Mouse (Mus musculus) left cerebral cortex, adult 11 months (tissue): ENCODE measurements at regions not wholly inside any gene's neighbourhood (a gene's known extent, or its start where the extent isn't known, plus 50 kb on each side); places are given as distances from the start of the nearest gene placed in this dataset.

Experiments used
- DNase-seq: peaks from one replicate; pipeline ENCODE4 v3.0.0; 2022; ENCODE audit warnings: low spot score

DNA sequence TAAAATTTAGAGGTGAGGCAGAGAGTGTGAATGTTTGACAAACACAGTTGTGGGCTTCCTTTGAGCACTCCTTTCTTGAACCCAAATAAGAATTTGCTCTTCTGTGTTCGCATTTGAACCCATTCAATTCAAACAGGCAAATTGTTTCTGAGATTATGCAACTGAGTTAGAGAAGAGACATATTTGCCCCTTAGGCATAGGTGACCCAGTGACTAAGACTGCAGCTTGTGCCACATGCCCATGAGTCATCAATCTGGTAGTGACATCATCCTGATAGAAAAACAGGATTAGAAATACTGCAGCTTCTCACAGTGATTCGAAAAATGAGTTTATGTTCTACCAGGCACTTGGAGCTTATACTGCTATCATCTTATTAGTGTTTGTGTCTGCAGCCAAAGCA is 67.2 kb downstream of the Zfp622 start:
- no peak for DNase-seq

DNA sequence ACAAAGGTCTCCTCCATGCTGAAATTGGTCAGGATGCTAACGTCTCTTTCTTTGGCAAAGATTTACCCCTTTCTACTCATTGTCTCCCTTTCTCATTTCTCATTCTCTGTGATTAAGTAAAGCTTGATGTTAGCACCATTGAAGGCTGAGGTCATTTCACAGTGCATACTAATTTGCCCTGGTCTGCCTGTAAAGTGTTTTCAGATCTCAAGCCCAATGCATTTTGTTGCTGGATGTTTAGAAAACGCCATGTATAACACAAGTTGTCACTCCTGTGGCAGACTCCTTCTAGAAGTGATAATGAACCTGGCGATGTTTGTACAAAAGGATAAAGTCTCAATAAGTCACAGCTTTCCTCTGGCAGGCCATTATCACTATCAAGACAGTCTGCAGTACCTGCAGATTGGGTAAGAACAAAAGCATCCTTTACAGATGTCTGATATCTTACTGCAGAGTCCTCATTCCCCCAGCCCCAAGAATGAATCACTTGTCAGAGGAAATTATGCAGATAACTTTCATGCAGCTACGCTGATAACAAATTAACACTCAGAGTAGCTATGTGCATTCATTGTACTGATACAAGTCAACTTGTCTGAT is 68.7 kb downstream of the Zfp622 start:
- DNase-seq, result no peak

DNA sequence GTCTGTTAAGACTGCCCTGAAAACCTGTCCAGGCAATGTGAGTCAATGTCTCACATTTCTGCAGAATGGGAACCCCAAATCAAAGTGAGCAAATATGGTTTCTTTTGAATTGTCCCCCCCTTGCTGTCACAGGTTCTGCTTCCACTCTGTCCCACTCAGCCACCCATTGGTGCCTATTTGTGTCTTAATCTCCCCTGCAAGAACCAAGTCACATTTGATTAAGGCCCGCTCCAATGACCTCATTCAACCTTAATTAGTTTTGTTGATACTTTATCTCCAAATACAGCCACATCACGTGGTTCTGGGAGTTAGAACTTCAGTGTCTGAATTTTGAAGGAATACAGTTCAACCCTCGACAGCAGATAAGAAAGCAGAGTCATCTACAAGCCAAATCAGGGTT is 73.9 kb downstream of the Zfp622 start:
- no peak for DNase-seq

DNA sequence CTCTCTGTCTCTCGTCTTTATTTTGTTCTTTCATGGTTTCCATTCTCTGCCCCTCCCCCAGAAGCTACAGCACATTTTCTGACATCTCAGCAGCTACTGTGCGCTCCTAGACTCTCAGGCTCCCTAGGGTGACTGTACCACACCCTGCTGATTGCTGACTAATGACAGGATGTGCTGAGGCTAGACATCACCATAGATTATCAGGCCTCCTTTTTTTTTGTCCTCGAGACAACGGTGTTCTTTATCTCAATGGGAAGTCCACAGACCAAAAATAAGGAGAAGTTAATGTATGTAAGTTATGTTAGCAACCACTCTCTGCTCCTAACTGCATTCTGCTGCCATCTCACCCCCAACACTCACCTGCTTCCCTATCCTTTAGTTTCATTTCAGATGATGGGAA is 116.0 kb downstream of the Zfp622 start:
- DNase-seq, result no peak

DNA sequence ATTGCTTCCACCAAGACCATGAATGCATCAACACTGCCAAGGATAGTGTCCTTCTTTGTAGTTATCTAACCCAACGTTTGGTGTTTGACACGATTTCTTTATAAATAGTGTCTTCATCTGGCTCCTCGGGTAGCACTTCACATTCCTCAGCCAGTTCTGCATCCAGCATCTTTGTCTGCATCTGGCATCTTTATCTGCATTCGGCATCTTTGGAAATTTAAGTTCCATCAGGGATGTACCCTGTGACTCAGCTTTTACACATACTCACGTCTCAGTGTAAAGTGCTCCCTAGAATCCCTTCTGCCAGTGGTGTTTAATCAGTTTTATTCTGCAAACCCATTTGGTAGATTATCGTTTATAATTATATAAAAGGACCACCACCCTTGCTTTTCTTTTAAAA is 123.8 kb downstream of the Zfp622 start:
- peak; percentile 6 for DNase-seq

DNA sequence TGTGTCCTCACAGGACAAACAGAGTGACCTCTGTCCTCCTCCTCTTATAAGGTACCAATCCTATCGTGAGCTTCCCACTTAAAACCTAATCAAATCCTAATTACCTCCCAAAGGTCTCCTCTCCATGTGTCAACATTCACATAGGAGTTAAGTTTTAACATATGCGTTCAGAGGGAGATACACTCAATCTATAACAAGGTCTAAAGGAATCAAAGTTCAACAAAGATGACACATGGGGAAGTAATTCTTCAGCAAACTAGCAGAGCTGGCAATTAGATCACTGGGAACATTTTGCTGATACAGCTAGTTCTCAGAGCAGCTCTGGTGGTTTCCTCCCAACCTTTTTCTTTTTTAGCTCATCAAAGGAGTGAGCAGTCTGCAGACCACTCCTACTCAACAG is 160.0 kb downstream of the Zfp622 start:
- DNase-seq, result no peak

DNA sequence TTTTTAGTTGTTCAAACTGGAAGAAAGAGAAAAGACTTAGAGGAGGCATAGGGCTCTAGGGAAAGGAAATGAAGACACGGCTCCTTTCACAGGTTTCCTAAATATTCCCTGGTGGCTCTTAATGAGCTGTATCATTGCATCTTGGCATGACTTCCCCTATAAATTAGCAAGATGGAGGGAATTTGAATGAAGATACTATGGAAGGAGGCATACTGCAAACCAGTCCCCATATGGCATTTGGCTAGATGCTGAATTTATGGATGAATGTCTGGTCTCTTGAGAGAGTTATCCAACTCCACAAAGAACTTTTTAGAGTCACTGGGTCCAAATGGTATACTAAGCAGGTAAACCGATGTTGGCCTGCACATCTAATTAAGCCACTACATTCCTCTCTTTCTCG is 150.3 kb upstream of the March11 start:
- DNase-seq, result no peak

DNA sequence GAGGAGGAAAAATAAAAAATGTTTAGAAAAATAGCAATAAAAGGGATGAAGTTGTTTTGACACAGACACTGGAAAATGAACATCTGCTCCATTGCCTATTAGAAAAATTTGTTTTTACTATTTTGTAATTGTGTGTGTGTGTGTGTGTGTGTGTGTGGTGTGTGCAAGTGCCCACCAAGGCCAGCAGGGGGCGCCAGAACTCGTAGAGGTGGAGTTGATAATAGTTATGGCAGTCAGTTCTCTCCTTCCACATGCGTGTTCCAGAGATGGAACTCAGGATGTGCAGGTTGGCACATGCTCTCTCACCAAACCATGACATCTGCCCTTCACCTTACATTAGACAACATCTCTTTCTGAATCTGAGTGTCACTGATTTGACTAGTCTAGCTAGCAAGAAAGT is 123.9 kb upstream of the March11 start:
- DNase-seq, result no peak

DNA sequence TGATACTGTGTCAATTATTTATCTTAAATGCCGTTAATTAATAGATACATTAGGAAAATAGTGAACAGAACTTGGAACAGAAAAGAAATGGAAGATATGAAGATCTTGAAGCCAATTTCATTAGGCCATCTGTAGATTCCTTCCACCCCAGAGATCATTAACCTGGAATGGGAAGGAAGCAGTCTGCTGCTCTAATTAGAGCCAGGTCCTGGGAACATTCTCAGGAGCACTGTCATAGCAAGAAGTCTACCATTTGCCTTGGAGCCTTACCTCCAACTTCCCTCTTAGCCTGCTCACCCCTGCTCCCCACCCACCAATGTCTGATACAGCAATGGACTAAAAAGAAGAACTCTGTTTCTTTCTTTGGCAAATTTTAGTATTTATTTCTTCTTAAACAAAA is 113.3 kb upstream of the March11 start:
- no peak for DNase-seq

DNA sequence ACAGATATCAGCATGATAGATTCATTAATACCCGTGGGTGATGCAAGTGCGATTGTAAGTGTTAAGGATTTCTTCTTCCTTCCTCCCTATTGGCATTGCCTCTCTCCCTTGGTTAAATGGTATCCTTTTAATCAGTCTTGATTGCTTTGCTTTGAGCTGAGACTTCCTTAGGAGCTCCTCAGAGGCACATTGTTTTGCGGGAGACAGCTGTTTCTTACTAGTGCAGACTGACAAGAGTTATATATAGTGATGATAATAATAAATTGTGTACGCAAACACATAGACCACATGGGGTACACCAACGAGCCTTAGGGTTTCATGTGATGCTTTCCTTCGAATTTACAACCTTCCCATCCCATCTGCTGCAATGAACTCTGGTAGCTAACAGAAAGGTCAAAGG is 102.0 kb upstream of the March11 start:
- no peak for DNase-seq

DNA sequence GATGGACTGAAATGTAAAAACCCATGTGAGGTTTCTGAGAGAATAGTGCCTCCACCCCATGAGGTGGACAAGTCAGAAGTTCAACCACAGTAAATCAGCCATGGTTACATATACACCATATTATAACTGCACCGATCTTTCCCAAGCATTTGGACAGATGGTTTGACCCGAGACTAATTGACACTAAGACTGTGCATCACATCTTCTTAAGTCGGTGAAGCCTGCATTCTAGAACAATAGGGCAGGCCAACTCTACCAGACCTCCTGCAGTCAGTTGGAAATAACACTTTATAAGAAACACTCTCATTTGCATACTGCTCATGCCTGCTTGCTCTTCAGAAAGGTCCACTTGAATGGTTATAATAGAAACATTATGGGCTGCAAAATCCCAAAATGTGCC is 88.0 kb upstream of the March11 start:
- DNase-seq, result no peak

DNA sequence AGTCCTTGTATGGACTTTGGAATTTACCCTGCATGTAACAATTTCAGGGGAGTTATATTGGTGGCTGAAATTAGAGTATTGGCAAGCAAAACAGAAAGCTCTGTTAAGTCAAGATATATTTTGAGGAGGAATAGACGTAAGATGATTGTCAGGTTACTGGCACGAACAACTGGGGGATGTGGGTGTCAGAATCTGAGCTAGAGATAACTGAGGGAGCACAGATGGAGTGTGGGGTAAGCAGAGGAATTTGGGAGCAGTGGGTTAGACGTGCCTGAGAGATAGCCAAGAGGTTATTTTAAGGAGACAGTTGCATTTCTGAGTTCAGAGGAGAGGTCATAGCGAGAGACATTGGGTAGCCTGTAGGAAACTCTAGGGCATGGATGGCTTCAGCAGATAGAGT is 80.2 kb upstream of the March11 start:
- no peak for DNase-seq
